Mouse (Mus musculus): ENCODE measurements around the gene Msmp. TPM values are rescaled to one million over a fixed set of nuclear protein-coding genes. Genes with fewer than 3 reads are reported as not detected.

Msmp gene
- polyA plus RNA-seq, 1 experiment, result not detected

- TF ChIP-seq MAX (IDR thresholded peaks at IDR 0.05; ENCODE audit: low read depth), result no peak
- no peak for TF ChIP-seq USF1 (IDR thresholded peaks at IDR 0.05; ENCODE audit: low read depth)
- TF ChIP-seq TCF3 (IDR thresholded peaks at IDR 0.05; ENCODE audit: insufficient read length, low read depth), result no peak
- TF ChIP-seq E2F4 (IDR thresholded peaks at IDR 0.05; ENCODE audit: insufficient read depth), result no peak
- no peak for TF ChIP-seq POLR2AphosphoS2 (IDR thresholded peaks at IDR 0.05; ENCODE audit: insufficient read length, low read depth)
- no peak for TF ChIP-seq MYOG (IDR thresholded peaks at IDR 0.05; ENCODE audit: control insufficient read depth in 1 of 3, insufficient read depth in 1 of 3, insufficient read length in 2 of 3, low read depth in 2 of 3)
- no peak for TF ChIP-seq MYOD1 (IDR thresholded peaks at IDR 0.05; ENCODE audit: control insufficient read depth in 1 of 3, insufficient read length in 2 of 3, low read depth in 2 of 3)
- TF ChIP-seq CEBPB (IDR thresholded peaks at IDR 0.05; ENCODE audit: insufficient read depth, poor library complexity, severe bottlenecking), result no peak
- TF ChIP-seq POLR2A (IDR thresholded peaks at IDR 0.05; ENCODE audit: insufficient read length, low read depth), result no peak
- no peak for TF ChIP-seq SRF (IDR thresholded peaks at IDR 0.05; ENCODE audit: control insufficient read depth, insufficient read length, low read depth)
- TF ChIP-seq TCF12 (IDR thresholded peaks at IDR 0.05; ENCODE audit: insufficient read depth, poor library complexity, severe bottlenecking), result no peak
- TF ChIP-seq REST (IDR thresholded peaks at IDR 0.05; ENCODE audit: insufficient read depth, insufficient read length), result no peak
Measured at GRCm38 (mm10) chr4:43571395-43572045, 12.8 kb downstream of the Msmp start.

GRCm38 (mm10) chr4:43567140-43567539, 17.2 kb downstream of the Msmp start:
- Histone ChIP-seq H3K4me2 (ENCODE audit: low read depth) (no peak overlapping the region), H3K79me2 (ENCODE audit: control insufficient read depth, insufficient read depth) (peaks cover 10% of the 10 kb centered on the region), H3K36me3 (ENCODE audit: control insufficient read depth, insufficient read depth) (peaks cover 26% of the 10 kb centered on the region), H3K4me3 (no peak overlapping the region), H3K27me3 (ENCODE audit: control insufficient read depth, insufficient read depth, insufficient read length) (no peaks in the 10 kb centered on the region), H3ac (ENCODE audit: control insufficient read depth, insufficient read length) (no peak overlapping the region)
- TF ChIP-seq REST (IDR thresholded peaks at IDR 0.05; ENCODE audit: insufficient read depth, insufficient read length) (no peak), TCF12 (IDR thresholded peaks at IDR 0.05; ENCODE audit: insufficient read depth, poor library complexity, severe bottlenecking) (no peak), SRF (IDR thresholded peaks at IDR 0.05; ENCODE audit: control insufficient read depth, insufficient read length, low read depth) (no peak), MAX (IDR thresholded peaks at IDR 0.05; ENCODE audit: low read depth) (no peak), POLR2A (IDR thresholded peaks at IDR 0.05; ENCODE audit: insufficient read length, low read depth) (no peak), MYOG (IDR thresholded peaks at IDR 0.05; ENCODE audit: control insufficient read depth in 1 of 3, insufficient read depth in 1 of 3, insufficient read length in 2 of 3, low read depth in 2 of 3) (no peak), E2F4 (IDR thresholded peaks at IDR 0.05; ENCODE audit: insufficient read depth) (no peak), CEBPB (IDR thresholded peaks at IDR 0.05; ENCODE audit: insufficient read depth, poor library complexity, severe bottlenecking) (no peak), POLR2AphosphoS2 (IDR thresholded peaks at IDR 0.05; ENCODE audit: insufficient read length, low read depth) (no peak), MYOD1 (IDR thresholded peaks at IDR 0.05; ENCODE audit: control insufficient read depth in 1 of 3, insufficient read length in 2 of 3, low read depth in 2 of 3) (no peak)

More at GRCm38 (mm10) chr4:43571395-43572045, 12.8 kb downstream of the Msmp start:
- peaks cover 14% of the 10 kb centered on the region for H3K36me3 ChIP-seq (ENCODE audit: control insufficient read depth, insufficient read depth)
- H3K79me2 ChIP-seq (ENCODE audit: control insufficient read depth, insufficient read depth), result no peaks in the 10 kb centered on the region
- H3K4me3 ChIP-seq, result no peak overlapping the region
- no peak overlapping the region for H3K4me2 ChIP-seq (ENCODE audit: low read depth)
- no peak overlapping the region for H3ac ChIP-seq (ENCODE audit: control insufficient read depth, insufficient read length)
- H3K27me3 ChIP-seq (ENCODE audit: control insufficient read depth, insufficient read depth, insufficient read length), result no peaks in the 10 kb centered on the region

- Histone ChIP-seq H3K27me3 (ENCODE audit: control insufficient read depth, insufficient read depth, insufficient read length) (no peaks in the 10 kb centered on the region), H3K36me3 (ENCODE audit: control insufficient read depth, insufficient read depth) (peaks cover 22% of the 10 kb centered on the region), H3K4me2 (ENCODE audit: low read depth) (peak overlapping the region; percentile 80), H3ac (ENCODE audit: control insufficient read depth, insufficient read length) (no peak overlapping the region), H3K4me3 (no peak overlapping the region), H3K79me2 (ENCODE audit: control insufficient read depth, insufficient read depth) (peaks cover 27% of the 10 kb centered on the region)
- TF ChIP-seq MYOD1 (IDR thresholded peaks at IDR 0.05; ENCODE audit: control insufficient read depth in 1 of 3, insufficient read length in 2 of 3, low read depth in 2 of 3) (no peak), POLR2AphosphoS2 (IDR thresholded peaks at IDR 0.05; ENCODE audit: insufficient read length, low read depth) (no peak), MAX (IDR thresholded peaks at IDR 0.05; ENCODE audit: low read depth) (no peak), SRF (IDR thresholded peaks at IDR 0.05; ENCODE audit: control insufficient read depth, insufficient read length, low read depth) (no peak), TCF12 (IDR thresholded peaks at IDR 0.05; ENCODE audit: insufficient read depth, poor library complexity, severe bottlenecking) (no peak), POLR2A (IDR thresholded peaks at IDR 0.05; ENCODE audit: insufficient read length, low read depth) (no peak), E2F4 (IDR thresholded peaks at IDR 0.05; ENCODE audit: insufficient read depth) (no peak), CEBPB (IDR thresholded peaks at IDR 0.05; ENCODE audit: insufficient read depth, poor library complexity, severe bottlenecking) (no peak), TCF3 (IDR thresholded peaks at IDR 0.05; ENCODE audit: insufficient read length, low read depth) (no peak), REST (IDR thresholded peaks at IDR 0.05; ENCODE audit: insufficient read depth, insufficient read length) (no peak), USF1 (IDR thresholded peaks at IDR 0.05; ENCODE audit: low read depth) (no peak), MYOG (IDR thresholded peaks at IDR 0.05; ENCODE audit: control insufficient read depth in 1 of 3, insufficient read depth in 1 of 3, insufficient read length in 2 of 3, low read depth in 2 of 3) (no peak)
Measured at GRCm38 (mm10) chr4:43564231-43564630, 20.1 kb downstream of the Msmp start.

GRCm38 (mm10) chr4:43563601-43563875, 20.8 kb downstream of the Msmp start:
- H3K4me3 ChIP-seq, result peak overlapping the region; percentile 82
- no peaks in the 10 kb centered on the region for H3K27me3 ChIP-seq (ENCODE audit: control insufficient read depth, insufficient read depth, insufficient read length)
- peaks cover 34% of the 10 kb centered on the region for H3K79me2 ChIP-seq (ENCODE audit: control insufficient read depth, insufficient read depth)
- H3ac ChIP-seq (ENCODE audit: control insufficient read depth, insufficient read length), result no peak overlapping the region
- peak overlapping the region; percentile 80 for H3K4me2 ChIP-seq (ENCODE audit: low read depth)
- peaks cover 22% of the 10 kb centered on the region for H3K36me3 ChIP-seq (ENCODE audit: control insufficient read depth, insufficient read depth)
- no peak for TF ChIP-seq POLR2A (IDR thresholded peaks at IDR 0.05; ENCODE audit: insufficient read length, low read depth)
- TF ChIP-seq POLR2AphosphoS2 (IDR thresholded peaks at IDR 0.05; ENCODE audit: insufficient read length, low read depth), result no peak
- no peak for TF ChIP-seq MAX (IDR thresholded peaks at IDR 0.05; ENCODE audit: low read depth)
- no peak for TF ChIP-seq CEBPB (IDR thresholded peaks at IDR 0.05; ENCODE audit: insufficient read depth, poor library complexity, severe bottlenecking)
- no peak for TF ChIP-seq USF1 (IDR thresholded peaks at IDR 0.05; ENCODE audit: low read depth)

Data from myocyte (in vitro differentiated cells).